In the genomic region with DNA sequence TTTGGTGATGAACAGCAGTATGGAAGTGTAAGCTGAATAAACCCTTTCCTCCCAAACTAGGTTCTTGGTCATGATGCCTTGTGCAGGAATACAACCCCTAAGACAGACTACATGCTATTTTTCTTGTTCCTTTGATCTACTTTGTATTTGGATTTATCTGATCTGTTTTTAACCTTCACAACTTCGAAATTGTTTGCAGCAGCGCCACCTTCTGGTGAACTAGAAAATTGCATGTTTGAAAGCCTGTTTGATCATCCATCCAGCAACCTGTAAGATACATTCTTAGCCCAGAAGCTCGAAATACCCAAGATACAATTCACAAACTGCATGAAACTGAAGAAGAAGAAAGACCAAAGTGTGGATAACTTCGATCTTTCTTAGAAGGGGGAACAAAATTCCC, we compare ENCODE assay signal across 9 mouse cellular contexts. TPM values are rescaled to one million over a fixed set of nuclear protein-coding genes. Genes with fewer than 3 reads are reported as not detected.
DNase-seq lines count a peak whose midpoint lies in the region; ATAC-seq and TF ChIP-seq lines count a peak whose summit lies in the region.
"Had no signal": no experiment of that assay in that cellular context is flagged by ENCODE, and none has a peak within 500 bp of the region (broad histone marks: within the 10 kb centered on the region; RNA-seq: fewer than 3 reads in every experiment).

No protein-coding gene starts in this region.

- 11% methylated on average over 4 of the region's 4 CpGs for WGBS in heart, embryonic 12.5 days

- TF ChIP-seq CTCF in layer of hippocampus, adult 2 months (conservative IDR thresholded peaks at IDR 0.05) = peak; percentile 81

- no peak overlapping the region for H3K4me3 ChIP-seq in heart, embryonic 12.5 days
- H3K4me3 ChIP-seq in layer of hippocampus, adult 2 months = no peak overlapping the region

- H3K9ac ChIP-seq in heart, embryonic 12.5 days = no peak overlapping the region

- no peak for ATAC-seq in heart, embryonic 12.5 days (ENCODE audit: insufficient number of reproducible peaks, low FRiP score)

- peak; percentile 12 for DNase-seq in heart, adult 8-10 months (ENCODE audit: low spot score)
- peak; percentile 15 to 21 for DNase-seq in urinary bladder, postnatal 36 days (ENCODE audit: low spot score in 2 of 2)
- no peak for DNase-seq in urinary bladder, adult 2 months (ENCODE audit: low spot score)
- DNase-seq in cerebellum, postnatal 36 days = peak; percentile 42 to 54
- DNase-seq in layer of hippocampus, adult 2 months (ENCODE audit: low spot score in 2 of 2) = peak; percentile 19 to 66
- DNase-seq in lung, postnatal 36 days = peak; percentile 45
- DNase-seq in thymus, postnatal 36 days = peak; percentile 14 to 29

- H3K4me2 ChIP-seq in heart, embryonic 12.5 days = no peak overlapping the region

- H3K4me1 ChIP-seq in heart, embryonic 12.5 days (replicated peaks) = no peaks in the 10 kb centered on the region

- no peaks in the 10 kb centered on the region; the same call in 1 of the 2 replicates for H3K27me3 ChIP-seq in heart, embryonic 12.5 days (replicated peaks)

- H3K27ac ChIP-seq in heart, embryonic 12.5 days (ENCODE audit: poor library complexity, severe bottlenecking) = no peak overlapping the region
- no peak overlapping the region for H3K27ac ChIP-seq in layer of hippocampus, adult 2 months

- no peaks in the 10 kb centered on the region for H3K36me3 ChIP-seq in heart, embryonic 12.5 days

- no peaks in the 10 kb centered on the region for H3K9me3 ChIP-seq in heart, embryonic 12.5 days (replicated peaks)

RNA-seq across cellular contexts. Expression of a gene that starts 35.2 kb away (rescaled TPM):
- not detected for total RNA-seq in heart, adult 8-10 months (2022)
- polyA plus RNA-seq in heart, embryonic 12.5 days (2016; fragmentation: Nextera tagmentation; extraction: Ambion mirVana) = 1.3 and 1.5 TPM in 2 replicates
- polyA plus RNA-seq in urinary bladder, adult 2 months (2012; rRNA removed) = 0.04 and 0.18 TPM in 2 replicates
- total RNA-seq in layer of hippocampus, adult 2 months (2021) = under 1 TPM in 1 of 2 experiments, not detected in 1; 0.10 TPM
- polyA plus RNA-seq: spleen, adult 2 months had no signal
